Mouse (Mus musculus): ENCODE data around the gene Gm10295.

Gm10295 gene

GRCm38 (mm10) chr7:71348922-71349321 lies 2.4 kb downstream of the Gm10295 start:
- no peak for DNase-seq

- no peak for DNase-seq
These were observed 26.2 kb downstream of the Gm10295 start for GRCm38 (mm10) chr7:71324919-71325583.

- DNase-seq = no peak
These were observed 38.0 kb downstream of the Gm10295 start for GRCm38 (mm10) chr7:71313148-71313765.

GRCm38 (mm10) chr7:71312375-71312774 lies 38.9 kb downstream of the Gm10295 start:
- DNase-seq = no peak

- DNase-seq = no peak
These were observed 39.9 kb downstream of the Gm10295 start for GRCm38 (mm10) chr7:71311411-71311810.

- DNase-seq = no peak
These were observed 43.2 kb downstream of the Gm10295 start for GRCm38 (mm10) chr7:71308051-71308450.

GRCm38 (mm10) chr7:71302714-71303113 lies 48.6 kb downstream of the Gm10295 start:
- no peak for DNase-seq
